Mouse (Mus musculus): Measurements from ENCODE around the gene Commd3.

- no peak for TF ChIP-seq CTCF (IDR thresholded peaks at IDR 0.05; ENCODE audit: low read depth)
- no peak for TF ChIP-seq EP300 (IDR thresholded peaks at IDR 0.05; ENCODE audit: low read depth)
Measured at GRCm38 (mm10) chr2:18710356-18710755, 38.2 kb downstream of the Commd3 start.
